Mouse (Mus musculus): Measurements from ENCODE around the gene Samd15. TPM values are rescaled to one million over a fixed set of nuclear protein-coding genes. Genes with fewer than 3 reads are reported as not detected.

Samd15 gene
- total and polyA plus RNA-seq, 3 experiments: 0.62 to 24.0 TPM; not detected in 1

GRCm38 (mm10) chr12:87177631-87178030, 21.9 kb upstream of the Samd15 start:
- H3K79me2 ChIP-seq (ENCODE audit: control insufficient read depth, insufficient read depth, low read length, poor library complexity): no peaks in the 10 kb centered on the region
- H3K9ac ChIP-seq (ENCODE audit: control insufficient read depth, low read depth, low read length, poor library complexity, severe bottlenecking): no peak overlapping the region
- H3K27me3 ChIP-seq (ENCODE audit: control insufficient read depth in 1 of 2, insufficient read depth in 2 of 2, low read length in 2 of 2): no peaks in the 10 kb centered on the region
- no peak for DNase-seq (ENCODE audit: low read depth, low spot score)
- H3K4me3 ChIP-seq (ENCODE audit: control insufficient read depth in 1 of 2, insufficient read depth in 1 of 2, low read depth in 2 of 2, low read length in 2 of 2): no peak overlapping the region
- no peak overlapping the region for H3K27ac ChIP-seq (ENCODE audit: control insufficient read depth, low read depth, low read length)
- no peaks in the 10 kb centered on the region for H3K36me3 ChIP-seq (ENCODE audit: control insufficient read depth in 1 of 2, insufficient read depth in 2 of 2, low read length in 2 of 2)
- no peaks in the 10 kb centered on the region for H3K4me1 ChIP-seq (ENCODE audit: control insufficient read depth in 1 of 2, insufficient read depth in 2 of 2, low read length in 2 of 2)
- H3K9me3 ChIP-seq (replicated peaks; ENCODE audit: insufficient read depth, low read length): no peaks in the 10 kb centered on the region
- TF ChIP-seq SIN3A (IDR thresholded peaks at IDR 0.05; ENCODE audit: low read length): no peak
- no peak for TF ChIP-seq ZC3H11A (IDR thresholded peaks at IDR 0.05; ENCODE audit: low read depth, low read length)
- TF ChIP-seq MAFK (IDR thresholded peaks at IDR 0.05; ENCODE audit: borderline replicate concordance, low read depth, low read length): no peak
- no peak for TF ChIP-seq CHD2 (IDR thresholded peaks at IDR 0.05; ENCODE audit: low read length)
- no peak for TF ChIP-seq CHD1 (IDR thresholded peaks at IDR 0.05; ENCODE audit: low read depth, low read length)

GRCm38 (mm10) chr12:87193008-87193407, 6.5 kb upstream of the Samd15 start:
- Histone ChIP-seq H3K9me3 (replicated peaks; ENCODE audit: insufficient read depth, low read length) (no peaks in the 10 kb centered on the region), H3K36me3 (ENCODE audit: control insufficient read depth in 1 of 2, insufficient read depth in 2 of 2, low read length in 2 of 2) (peaks cover 0 to 27% of the 10 kb centered on the region in 2 experiments; a peak in 2 of 4 replicates), H3K79me2 (ENCODE audit: control insufficient read depth, insufficient read depth, low read length, poor library complexity) (peaks cover 7% of the 10 kb centered on the region; the same call in 1 of the 2 replicates), H3K4me1 (ENCODE audit: control insufficient read depth in 1 of 2, insufficient read depth in 2 of 2, low read length in 2 of 2) (peaks cover 7 to 29% of the 10 kb centered on the region in 2 experiments), H3K4me3 (ENCODE audit: control insufficient read depth in 1 of 2, insufficient read depth in 1 of 2, low read depth in 2 of 2, low read length in 2 of 2) (no peak overlapping the region), H3K9ac (ENCODE audit: control insufficient read depth, low read depth, low read length, poor library complexity, severe bottlenecking) (peak overlapping the region; percentile 20; the same call in 1 of the 2 replicates), H3K27me3 (ENCODE audit: control insufficient read depth in 1 of 2, insufficient read depth in 2 of 2, low read length in 2 of 2) (no peaks in the 10 kb centered on the region), H3K27ac (ENCODE audit: control insufficient read depth, low read depth, low read length) (no peak overlapping the region; the same call in 1 of the 2 replicates)
- peak; percentile 67 for DNase-seq (ENCODE audit: low read depth, low spot score)
- TF ChIP-seq EP300 (IDR thresholded peaks at IDR 0.05; ENCODE audit: low read depth in 1 of 2, low read length in 2 of 2) (peak in 1 of 2 experiments; percentile 50; a peak in 2 of 4 replicates), ZNF384 (IDR thresholded peaks at IDR 0.05; ENCODE audit: low read depth, low read length) (no peak)

- Histone ChIP-seq H3K27me3 (ENCODE audit: control insufficient read depth in 1 of 2, insufficient read depth in 2 of 2, low read length in 2 of 2) (no peaks in the 10 kb centered on the region), H3K4me1 (ENCODE audit: control insufficient read depth in 1 of 2, insufficient read depth in 2 of 2, low read length in 2 of 2) (peaks cover 12 to 31% of the 10 kb centered on the region in 2 experiments), H3K9me3 (replicated peaks; ENCODE audit: insufficient read depth, low read length) (no peaks in the 10 kb centered on the region), H3K27ac (ENCODE audit: control insufficient read depth, low read depth, low read length) (no peak overlapping the region), H3K4me3 (ENCODE audit: control insufficient read depth in 1 of 2, insufficient read depth in 1 of 2, low read depth in 2 of 2, low read length in 2 of 2) (no peak overlapping the region), H3K79me2 (ENCODE audit: control insufficient read depth, insufficient read depth, low read length, poor library complexity) (peaks cover 17% of the 10 kb centered on the region), H3K9ac (ENCODE audit: control insufficient read depth, low read depth, low read length, poor library complexity, severe bottlenecking) (no peak overlapping the region), H3K36me3 (ENCODE audit: control insufficient read depth in 1 of 2, insufficient read depth in 2 of 2, low read length in 2 of 2) (peaks cover 0 to 29% of the 10 kb centered on the region in 2 experiments; a peak in 2 of 4 replicates)
- TF ChIP-seq USF2 (IDR thresholded peaks at IDR 0.05; ENCODE audit: borderline replicate concordance in 1 of 2, insufficient read depth in 1 of 2, low read depth in 1 of 2, low read length in 2 of 2): no peak
- no peak for TF ChIP-seq RAD21 (IDR thresholded peaks at IDR 0.05; ENCODE audit: low read depth, low read length)
- TF ChIP-seq ELF1 (IDR thresholded peaks at IDR 0.05; ENCODE audit: low read depth, low read length): no peak
- no peak for TF ChIP-seq MYC (IDR thresholded peaks at IDR 0.05; ENCODE audit: low read depth, low read length)
- TF ChIP-seq TAL1 (IDR thresholded peaks at IDR 0.05; ENCODE audit: low read length): no peak
- TF ChIP-seq BHLHE40 (IDR thresholded peaks at IDR 0.05; ENCODE audit: borderline replicate concordance, low read depth, low read length): no peak
- no peak for TF ChIP-seq USF1 (IDR thresholded peaks at IDR 0.05; ENCODE audit: low read depth, low read length)
- TF ChIP-seq GATA1 (IDR thresholded peaks at IDR 0.05; ENCODE audit: low read depth, low read length): no peak
- TF ChIP-seq TCF12 (IDR thresholded peaks at IDR 0.05; ENCODE audit: low read depth, low read length): no peak
- TF ChIP-seq ZNF384 (IDR thresholded peaks at IDR 0.05; ENCODE audit: low read depth, low read length): no peak
- TF ChIP-seq RCOR1 (IDR thresholded peaks at IDR 0.05; ENCODE audit: low read depth, low read length): no peak
- TF ChIP-seq CHD2 (IDR thresholded peaks at IDR 0.05; ENCODE audit: low read length): no peak
- no peak for TF ChIP-seq MEF2A (IDR thresholded peaks at IDR 0.05; ENCODE audit: extremely low read depth, insufficient replicate concordance, low read depth, low read length, poor library complexity, severe bottlenecking)
- no peak for TF ChIP-seq TBP (IDR thresholded peaks at IDR 0.05; ENCODE audit: low read depth, low read length)
- no peak for TF ChIP-seq ETS1 (IDR thresholded peaks at IDR 0.05; ENCODE audit: low read depth, low read length)
- no peak for TF ChIP-seq MXI1 (IDR thresholded peaks at IDR 0.05; ENCODE audit: low read depth, low read length)
- DNase-seq (ENCODE audit: low read depth, low spot score): no peak
Observed at GRCm38 (mm10) chr12:87195069-87195468, 4.5 kb upstream of the Samd15 start.

Measured in MEL (cell line).